Mouse (Mus musculus) G1E (cell line): ENCODE data around the gene Olfm1.

Source experiments
- CTCF ChIP-seq: IDR thresholded peaks from 2 replicates; pipeline ENCODE4 v1.5.1; 2012; ENCODE audit warnings: low read depth, low read length, inconsistent platforms, mixed read lengths
- GATA1 ChIP-seq: IDR thresholded peaks from 2 replicates; pipeline ENCODE4 v1.6.1; 2012; ENCODE audit warnings: borderline replicate concordance, low read length, inconsistent platforms, mixed read lengths

DNA sequence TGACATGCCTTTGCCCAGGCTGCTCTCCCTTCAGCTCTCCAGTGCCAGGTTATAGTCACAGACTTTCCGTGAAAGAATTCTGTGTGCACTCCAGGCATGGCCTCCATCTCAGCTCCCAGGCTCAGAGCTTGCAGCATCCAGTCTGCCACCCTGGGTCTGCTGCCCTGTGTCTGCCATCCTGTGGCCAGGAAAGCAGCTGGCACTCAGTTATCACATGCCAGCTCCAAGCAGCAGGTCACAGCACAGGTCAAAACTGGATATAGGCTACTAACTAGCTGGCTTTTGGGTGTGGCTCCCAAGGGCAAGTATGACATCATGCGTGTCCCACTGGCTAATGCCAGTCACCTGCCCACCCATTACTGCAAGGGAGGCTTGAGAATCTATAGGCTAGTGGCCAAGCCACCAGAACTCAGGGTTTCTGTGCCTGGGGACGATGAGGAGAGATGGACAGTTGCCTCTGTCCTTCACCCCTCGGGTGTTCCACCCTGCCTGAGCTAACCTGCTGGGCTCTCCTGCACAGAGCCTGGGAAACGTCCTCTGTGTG, 53.4 kb downstream of the Olfm1 start:
- no peak for TF ChIP-seq CTCF
- TF ChIP-seq GATA1 = no peak
